Mouse (Mus musculus): Measurements from ENCODE around the gene Fthl17b. TPM values are rescaled to one million over a fixed set of nuclear protein-coding genes. Genes with fewer than 3 reads are reported as not detected.
A peak's percentile ranks its signal among the peaks of the same experiment; 100 is the strongest.
"Not testable (repeated sequence)": the region's sequence is repeated elsewhere in the genome, so short reads cannot be mapped to it uniquely, and the experiment has no call there.

The Fthl17b gene
- polyA plus RNA-seq (2015; fragmentation: Nextera tagmentation; extraction: Ambion mirVana), result not detected in 2 replicates

DNA sequence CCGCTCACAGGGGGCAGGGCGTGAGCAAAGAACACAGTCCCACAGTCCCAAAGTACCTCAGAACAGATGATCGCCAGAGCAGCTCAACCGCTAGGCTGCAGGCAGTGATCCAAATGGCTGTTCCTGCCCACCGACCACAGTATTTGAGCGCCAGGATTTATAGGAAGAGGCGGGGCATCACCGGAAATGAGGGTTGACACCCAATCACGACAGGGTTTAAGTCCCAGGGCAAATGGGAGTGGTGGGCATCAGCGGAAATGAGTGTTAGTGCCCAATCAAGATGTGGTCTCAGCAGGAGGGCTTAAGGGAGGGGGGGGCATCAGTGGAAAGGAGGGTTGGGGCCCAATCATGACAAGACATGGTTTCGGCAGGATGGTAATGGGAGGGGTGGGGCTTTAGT, at the start of gene Fthl17b:
Gene Fthl17b, minus strand, starts transcription at position 101 of the 400 bp plus-strand sequence.
- not testable (repeated sequence) for H3K4me3 ChIP-seq (ENCODE audit: low read depth, low read length); H3K9me3 ChIP-seq (ENCODE audit: low read length); H3K4me2 ChIP-seq (ENCODE audit: low read depth, low read length); H3K36me3 ChIP-seq (replicated peaks; ENCODE audit: insufficient read depth, low read length); DNase-seq; H3K4me1 ChIP-seq (ENCODE audit: insufficient read depth); H3K27me3 ChIP-seq (ENCODE audit: insufficient read depth, low read length); H3K9ac ChIP-seq (replicated peaks); ATAC-seq; H3K27ac ChIP-seq (ENCODE audit: low read depth)
- 80% methylated on average over 2 of the region's 11 CpGs for WGBS (ENCODE audit: insufficient replicate concordance)

GRCm38 (mm10) chrX:8986655-8987054, 23.9 kb upstream of the Fthl17b start, which contains the start of gene Fthl17d:
Fthl17d (minus strand) TSS chrX:8986755.
- H3K9me3 ChIP-seq (ENCODE audit: low read length); H3K4me2 ChIP-seq (ENCODE audit: low read depth, low read length); H3K27ac ChIP-seq (ENCODE audit: low read depth); H3K9ac ChIP-seq (replicated peaks); ATAC-seq; DNase-seq; H3K27me3 ChIP-seq (ENCODE audit: insufficient read depth, low read length); H3K36me3 ChIP-seq (replicated peaks; ENCODE audit: insufficient read depth, low read length); H3K4me1 ChIP-seq (ENCODE audit: insufficient read depth); H3K4me3 ChIP-seq (ENCODE audit: low read depth, low read length): not testable (repeated sequence)
- WGBS (ENCODE audit: insufficient replicate concordance), result no CpG with 5 or more reads among the region's 9 CpGs

GRCm38 (mm10) chrX:8976459-8976858, 13.7 kb upstream of the Fthl17b start, which contains the start of gene Fthl17c:
Fthl17c (minus strand) TSS chrX:8976559.
- not testable (repeated sequence) for H3K9ac ChIP-seq (replicated peaks); H3K4me1 ChIP-seq (ENCODE audit: insufficient read depth); ATAC-seq; DNase-seq; H3K4me2 ChIP-seq (ENCODE audit: low read depth, low read length); H3K36me3 ChIP-seq (replicated peaks; ENCODE audit: insufficient read depth, low read length); H3K27me3 ChIP-seq (ENCODE audit: insufficient read depth, low read length); H3K4me3 ChIP-seq (ENCODE audit: low read depth, low read length); H3K27ac ChIP-seq (ENCODE audit: low read depth); H3K9me3 ChIP-seq (ENCODE audit: low read length)
- WGBS (ENCODE audit: insufficient replicate concordance), result no CpG with 5 or more reads among the region's 11 CpGs

GRCm38 (mm10) chrX:8964618-8965017, 1.8 kb upstream of the Fthl17b start:
- 0 out of 2 replicates have a peak, but pooled peaks have one; percentile 14 for TF ChIP-seq CTCF (IDR thresholded peaks at IDR 0.05; ENCODE audit: low read depth)
- not testable (repeated sequence) for H3K4me2 ChIP-seq (ENCODE audit: low read depth, low read length); H3K27me3 ChIP-seq (ENCODE audit: insufficient read depth, low read length); H3K27ac ChIP-seq (ENCODE audit: low read depth); H3K9me3 ChIP-seq (ENCODE audit: low read length); H3K36me3 ChIP-seq (replicated peaks; ENCODE audit: insufficient read depth, low read length); H3K4me3 ChIP-seq (ENCODE audit: low read depth, low read length); ATAC-seq; DNase-seq; H3K4me1 ChIP-seq (ENCODE audit: insufficient read depth); H3K9ac ChIP-seq (replicated peaks)
- 39% methylated on average over 4 of the region's 4 CpGs for WGBS (ENCODE audit: insufficient replicate concordance)

DNA sequence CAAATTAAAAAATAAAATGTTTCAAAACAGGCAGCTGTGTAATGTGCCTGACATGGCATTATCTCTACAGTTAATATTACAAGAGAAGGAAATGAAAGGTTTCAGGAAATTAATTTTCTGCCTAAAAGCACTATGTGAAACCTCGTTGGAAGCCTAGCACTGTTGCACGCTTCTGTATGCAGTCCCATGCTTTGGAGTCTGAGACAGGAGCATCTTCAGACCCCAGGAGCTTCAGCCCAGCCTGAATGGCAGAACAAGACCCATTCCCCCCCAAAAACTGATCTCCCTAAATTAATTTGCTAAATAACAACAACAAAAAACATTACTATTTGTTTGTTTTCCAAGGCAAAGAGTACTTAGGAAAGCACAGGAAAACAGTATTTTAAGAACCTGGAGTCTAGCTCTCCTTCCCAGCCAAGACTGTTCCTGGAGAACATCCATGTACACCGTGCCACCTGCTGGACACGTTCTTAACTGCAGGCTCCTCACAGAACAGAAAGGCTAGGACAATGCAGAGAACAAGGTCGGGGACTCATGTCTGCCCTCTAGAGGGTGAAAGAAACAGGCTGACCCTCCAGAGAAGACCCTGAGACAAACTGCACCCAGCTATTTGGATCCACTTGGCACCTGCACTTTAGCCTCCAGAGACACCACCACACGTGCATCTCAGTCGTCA, 14.5 kb downstream of the Fthl17b start:
- H3K4me3 ChIP-seq (ENCODE audit: low read depth, low read length); H3K27me3 ChIP-seq (ENCODE audit: insufficient read depth, low read length); H3K9me3 ChIP-seq (ENCODE audit: low read length); ATAC-seq; H3K27ac ChIP-seq (ENCODE audit: low read depth); H3K9ac ChIP-seq (replicated peaks); H3K4me1 ChIP-seq (ENCODE audit: insufficient read depth); H3K36me3 ChIP-seq (replicated peaks; ENCODE audit: insufficient read depth, low read length); H3K4me2 ChIP-seq (ENCODE audit: low read depth, low read length): not testable (repeated sequence)
- 23% methylated on average over 6 of the region's 7 CpGs for WGBS (ENCODE audit: insufficient replicate concordance)
- TF ChIP-seq CTCF (IDR thresholded peaks at IDR 0.05; ENCODE audit: low read depth), result peak; percentile 71
- peak; percentile 61 for DNase-seq

DNA sequence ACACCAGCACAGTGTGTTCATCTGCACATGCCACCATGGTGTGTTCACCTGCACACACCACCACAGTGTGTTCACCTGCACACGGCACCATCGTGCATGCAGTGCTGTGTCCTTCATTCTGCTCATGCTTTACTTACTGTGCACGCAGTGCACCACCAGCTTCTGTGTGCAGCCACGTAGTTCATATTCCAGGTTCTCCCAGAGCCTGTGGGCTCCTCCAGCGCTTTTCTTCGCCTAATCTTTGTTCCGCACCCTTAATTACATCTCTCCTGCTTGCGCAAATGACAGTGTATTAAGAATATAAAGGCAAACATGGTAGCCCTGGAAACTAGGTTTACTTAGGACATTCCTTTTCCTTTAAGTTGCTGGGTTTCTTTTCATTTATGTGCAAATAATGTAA, 18.7 kb downstream of the Fthl17b start:
- Histone ChIP-seq H3K9me3 (ENCODE audit: low read length) (no peaks in the 10 kb centered on the region), H3K4me2 (ENCODE audit: low read depth, low read length) (no peak overlapping the region), H3K4me3 (ENCODE audit: low read depth, low read length) (no peak overlapping the region), H3K27me3 (ENCODE audit: insufficient read depth, low read length) (no peaks in the 10 kb centered on the region), H3K9ac (replicated peaks) (no peak overlapping the region), H3K36me3 (replicated peaks; ENCODE audit: insufficient read depth, low read length) (no peaks in the 10 kb centered on the region), H3K4me1 (ENCODE audit: insufficient read depth) (no peaks in the 10 kb centered on the region), H3K27ac (ENCODE audit: low read depth) (no peak overlapping the region)
- TF ChIP-seq EP300 (IDR thresholded peaks at IDR 0.05; ENCODE audit: low read depth) (no peak), CTCF (IDR thresholded peaks at IDR 0.05; ENCODE audit: low read depth) (no peak)
- ATAC-seq, result no peak
- DNase-seq, result no peak
- 80% methylated on average over 8 of the region's 8 CpGs for WGBS (ENCODE audit: insufficient replicate concordance)

DNA sequence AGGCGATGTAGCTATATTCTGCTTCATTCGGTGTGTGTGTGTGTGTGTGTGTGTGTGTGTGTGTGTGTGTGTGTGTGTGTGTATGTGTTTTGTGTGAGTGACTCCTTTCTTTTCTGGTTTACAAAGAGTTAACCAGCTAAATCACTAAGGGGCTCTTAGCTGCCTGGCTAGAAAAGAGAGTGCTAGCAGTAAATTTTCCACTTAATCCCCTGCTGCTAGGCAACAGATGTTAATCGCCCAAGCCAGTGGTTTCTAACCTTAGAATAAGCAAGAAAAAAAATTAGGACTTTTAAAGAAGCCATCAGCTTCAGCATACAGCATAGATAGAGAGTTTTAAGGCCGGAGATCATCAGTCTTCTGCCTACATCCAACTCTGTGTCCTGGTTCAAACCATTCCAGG, 35.5 kb downstream of the Fthl17b start:
- H3K27ac ChIP-seq (ENCODE audit: low read depth), result no peak overlapping the region
- H3K4me3 ChIP-seq (ENCODE audit: low read depth, low read length), result no peak overlapping the region
- H3K9ac ChIP-seq (replicated peaks), result no peak overlapping the region
- H3K36me3 ChIP-seq (replicated peaks; ENCODE audit: insufficient read depth, low read length), result no peaks in the 10 kb centered on the region
- no peaks in the 10 kb centered on the region for H3K4me1 ChIP-seq (ENCODE audit: insufficient read depth)
- TF ChIP-seq CTCF (IDR thresholded peaks at IDR 0.05; ENCODE audit: low read depth) (no peak), EP300 (IDR thresholded peaks at IDR 0.05; ENCODE audit: low read depth) (no peak)
- H3K4me2 ChIP-seq (ENCODE audit: low read depth, low read length), result no peak overlapping the region
- DNase-seq, result no peak
- no peak for ATAC-seq
- WGBS (ENCODE audit: insufficient replicate concordance), result 47% methylated on average over 4 of the region's 4 CpGs
- H3K9me3 ChIP-seq (ENCODE audit: low read length), result no peaks in the 10 kb centered on the region
- H3K27me3 ChIP-seq (ENCODE audit: insufficient read depth, low read length), result no peaks in the 10 kb centered on the region
